Mouse (Mus musculus) CH12.LX (cell line): Measurements from ENCODE around the gene Opcml. TPM values are rescaled to one million over a fixed set of nuclear protein-coding genes. Genes with fewer than 3 reads are reported as not detected.

Source experiments
- DNase-seq: peaks from one replicate; pipeline ENCODE4 v3.0.0-alpha.2; 2013; ENCODE audit errors: extremely low read depth
- H3K27ac ChIP-seq: 2 replicates; pipeline ENCODE4 v1.5.1; 2012; ENCODE audit warnings: low read depth, mild to moderate bottlenecking, control low read depth, moderate library complexity; ENCODE audit not compliant: insufficient read depth
- H3K27me3 ChIP-seq: replicated peaks from 2 replicates; pipeline ENCODE3; 2012; ENCODE audit warnings: inconsistent platforms
- H3K36me3 ChIP-seq, 2 experiments: replicated peaks in 1 of 2; 2 replicates each; pipeline versions ENCODE3 to v1.6.1; 2012; ENCODE audit warnings: inconsistent platforms in 1 of 2, low read length in 1 of 2, mild to moderate bottlenecking in 1 of 2, mixed read lengths in 1 of 2, moderate library complexity in 1 of 2; ENCODE audit not compliant: control insufficient read depth in 1 of 2, insufficient read depth in 1 of 2
- H3K4me1 ChIP-seq, 2 experiments: 2 replicates each; pipeline ENCODE4 v1.6.1; 2012; ENCODE audit warnings: inconsistent platforms in 1 of 2, moderate library complexity in 1 of 2; ENCODE audit not compliant: insufficient read depth in 2 of 2, control insufficient read depth in 1 of 2
- H3K4me2 ChIP-seq: 2 replicates; pipeline ENCODE4 v1.6.1; 2012; ENCODE audit warnings: low read depth, mild to moderate bottlenecking, control low read depth; ENCODE audit not compliant: poor library complexity, insufficient read depth, severe bottlenecking
- H3K4me3 ChIP-seq, 3 experiments: fragments of 150-350 bp in 1 of 3; sonication (generic) in 1 of 3; replicated peaks in 1 of 3; 2 replicates each; pipeline versions ENCODE3 to v1.5.1; 2011 to 2012; ENCODE audit warnings: low read depth in 2 of 3, low read length in 2 of 3, mild to moderate bottlenecking in 2 of 3, moderate library complexity in 2 of 3, control low read depth in 1 of 3, improper control_type of control experiment in 1 of 3, inconsistent platforms in 1 of 3, mixed read lengths in 1 of 3; ENCODE audit not compliant: poor library complexity in 1 of 3
- H3K79me2 ChIP-seq: replicated peaks from 2 replicates; pipeline ENCODE4 v1.6.1; 2012; ENCODE audit warnings: mild to moderate bottlenecking, moderate library complexity; ENCODE audit not compliant: control insufficient read depth, poor library complexity, insufficient read depth, severe bottlenecking; ENCODE audit errors: extremely low read depth
- H3K9ac ChIP-seq: 2 replicates; pipeline ENCODE4 v1.6.1; 2012; ENCODE audit warnings: low read depth, mild to moderate bottlenecking, control low read depth, moderate library complexity; ENCODE audit not compliant: insufficient read depth
- H3K9me3 ChIP-seq: replicated peaks from 2 replicates; pipeline ENCODE3; 2012; ENCODE audit warnings: low read length, inconsistent platforms, mixed read lengths
- BHLHE40 ChIP-seq: IDR thresholded peaks from 2 replicates; pipeline ENCODE4 v1.6.1; 2011; ENCODE audit warnings: mild to moderate bottlenecking, low read depth, low read length, improper control_type of control experiment
- CTCF ChIP-seq, 2 experiments: IDR thresholded peaks in 1 of 2; conservative IDR thresholded peaks in 1 of 2; 2 replicates each; pipeline ENCODE4 v1.5.1; 2011 to 2012; ENCODE audit warnings: low read depth in 2 of 2, low read length in 2 of 2, improper control_type of control experiment in 1 of 2, inconsistent platforms in 1 of 2, mild to moderate bottlenecking in 1 of 2, moderate library complexity in 1 of 2
- E2F4 ChIP-seq: IDR thresholded peaks from 2 replicates; pipeline ENCODE4 v1.6.1; 2011; ENCODE audit warnings: low read depth, low read length, improper control_type of control experiment; ENCODE audit not compliant: insufficient replicate concordance
- ETS1 ChIP-seq: conservative IDR thresholded peaks from 2 replicates; pipeline ENCODE4 v1.6.1; 2012; ENCODE audit warnings: low read depth, mild to moderate bottlenecking, inconsistent platforms, low read length, improper control_type of control experiment, moderate library complexity
- GABPA ChIP-seq: IDR thresholded peaks from 2 replicates; pipeline ENCODE4 v1.6.1; 2012; ENCODE audit warnings: low read depth, low read length, improper control_type of control experiment, inconsistent platforms; ENCODE audit not compliant: insufficient replicate concordance
- IRF4 ChIP-seq: IDR thresholded peaks from 2 replicates; pipeline ENCODE4 v1.6.1; 2014; ENCODE audit warnings: low read depth, mild to moderate bottlenecking, inconsistent platforms, low read length, improper control_type of control experiment
- JUND ChIP-seq: conservative IDR thresholded peaks from 2 replicates; pipeline ENCODE4 v1.6.1; 2011; ENCODE audit warnings: low read depth, low read length, improper control_type of control experiment
- MAFK ChIP-seq: IDR thresholded peaks from 2 replicates; pipeline ENCODE4 v1.6.1; 2011; ENCODE audit warnings: low read length, improper control_type of control experiment; ENCODE audit not compliant: insufficient replicate concordance
- MAZ ChIP-seq: IDR thresholded peaks from 2 replicates; pipeline ENCODE4 v1.6.1; 2012; ENCODE audit warnings: low read depth, mild to moderate bottlenecking, inconsistent platforms, low read length, improper control_type of control experiment, moderate library complexity
- MXI1 ChIP-seq: IDR thresholded peaks from 2 replicates; pipeline ENCODE4 v1.6.1; 2011; ENCODE audit warnings: mild to moderate bottlenecking, low read depth, low read length, improper control_type of control experiment
- NELFE ChIP-seq: IDR thresholded peaks from 2 replicates; pipeline ENCODE4 v1.6.1; 2011; ENCODE audit warnings: low read depth, low read length, improper control_type of control experiment
- POLR2AphosphoS2 ChIP-seq: IDR thresholded peaks from 2 replicates; pipeline ENCODE4 v1.6.1; 2011; ENCODE audit warnings: low read depth, low read length, improper control_type of control experiment
- RCOR1 ChIP-seq: conservative IDR thresholded peaks from 2 replicates; pipeline ENCODE4 v1.6.1; 2012; ENCODE audit warnings: low read depth, mild to moderate bottlenecking, inconsistent platforms, low read length, improper control_type of control experiment
- SIN3A ChIP-seq: IDR thresholded peaks from 2 replicates; pipeline ENCODE4 v1.6.1; 2012; ENCODE audit warnings: low read length, improper control_type of control experiment, inconsistent platforms
- SMC3 ChIP-seq: IDR thresholded peaks from 2 replicates; pipeline ENCODE4 v1.6.1; 2011; ENCODE audit warnings: low read depth, low read length, improper control_type of control experiment
- TBP ChIP-seq: conservative IDR thresholded peaks from 2 replicates; pipeline ENCODE4 v1.6.1; 2011; ENCODE audit warnings: low read depth, low read length, improper control_type of control experiment
- TCF12 ChIP-seq: IDR thresholded peaks from 2 replicates; pipeline ENCODE4 v1.6.1; 2014; ENCODE audit warnings: low read depth, mild to moderate bottlenecking, inconsistent platforms, low read length, improper control_type of control experiment
- UBTF ChIP-seq: IDR thresholded peaks from 2 replicates; pipeline ENCODE4 v1.6.1; 2012; ENCODE audit warnings: low read depth, mild to moderate bottlenecking, inconsistent platforms, low read length, improper control_type of control experiment, moderate library complexity
- USF1 ChIP-seq: IDR thresholded peaks from 2 replicates; pipeline ENCODE4 v1.6.1; 2014; ENCODE audit warnings: low read depth, mild to moderate bottlenecking, inconsistent platforms, low read length, improper control_type of control experiment
- ZKSCAN1 ChIP-seq: IDR thresholded peaks from 2 replicates; pipeline ENCODE4 v1.6.1; 2012; ENCODE audit warnings: low read depth, inconsistent platforms, low read length, improper control_type of control experiment, borderline replicate concordance
- dilution Hi-C: fragments of 300-500 bp; cut with MboI; formaldehyde crosslinking; loops from 2 replicates; pipeline ENCODE4 v1.14.3; 2020; ENCODE audit warnings: low sequenced_read_pairs; ENCODE audit not compliant: extremely low pct_unique_long_range_greater_than_20kb, extremely low pct_ligation_motif_present
- in situ Hi-C: fragments of 300-500 bp; cut with MboI; formaldehyde crosslinking; loops from 3 replicates; pipeline ENCODE4 v1.14.3; 2019; ENCODE audit warnings: low sequenced_read_pairs, low pct_ligation_motif_present, low pct_unique_long_range_greater_than_20kb, mixed read lengths
- polyA plus RNA-seq: library from polyadenylated mRNA; unstranded; fragments of >175 nt; gene quantifications from 2 replicates; pipeline ENCODE4 v1.2.1, GENCODE M21; 2012; ENCODE audit warnings: low read depth; ENCODE audit not compliant: insufficient read length
- total RNA-seq, 2 experiments: library from RNA; depleted of rRNA; stranded (reverse); fragments of 300-350 nt in 1 of 2; fragments of >200 nt in 1 of 2; gene quantifications; 2 replicates each; pipeline ENCODE4 v1.2.3; 2012 to 2014

Opcml gene
- total and polyA plus RNA-seq, 3 experiments = 0.34 to 0.60 TPM; not detected in 1

DNA sequence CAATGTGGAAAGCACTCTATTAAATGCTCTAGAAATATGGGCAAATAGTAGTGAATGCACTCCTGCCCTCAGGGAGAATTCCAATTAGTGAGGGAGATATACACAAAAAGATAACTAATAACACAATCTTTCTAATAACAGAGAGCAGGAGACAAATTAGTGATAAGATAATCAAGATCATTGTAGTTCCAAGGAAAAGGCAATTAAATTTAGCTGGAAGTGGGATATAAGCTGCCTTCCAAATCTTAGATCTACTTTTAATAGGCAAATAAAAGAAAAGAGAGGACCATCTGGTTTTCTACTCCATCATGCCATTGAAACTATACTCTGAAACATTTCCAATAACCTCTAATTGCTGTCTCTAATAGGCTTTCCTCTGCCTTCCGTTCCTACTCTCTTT is 742.6 kb downstream of the Opcml start:
- in situ Hi-C loops (no loop called here), dilution Hi-C loops (no loop called here)
- Histone ChIP-seq H3K9ac (no peak overlapping the region), H3K4me3 (no peak overlapping the region), H3K9me3 (peaks cover 10% of the 10 kb centered on the region), H3K79me2 (no peaks in the 10 kb centered on the region), H3K36me3 (no peaks in the 10 kb centered on the region), H3K4me2 (no peak overlapping the region), H3K4me1 (no peaks in the 10 kb centered on the region), H3K27me3 (no peaks in the 10 kb centered on the region), H3K27ac (no peak overlapping the region)
- TF ChIP-seq TCF12 = no peak
- no peak for TF ChIP-seq ZKSCAN1
- TF ChIP-seq SIN3A = no peak
- TF ChIP-seq MAFK = no peak
- no peak for TF ChIP-seq MAZ
- TF ChIP-seq ETS1 = no peak
- TF ChIP-seq BHLHE40 = no peak
- TF ChIP-seq MXI1 = no peak
- no peak for TF ChIP-seq E2F4
- no peak for TF ChIP-seq NELFE
- TF ChIP-seq USF1 = no peak
- no peak for TF ChIP-seq IRF4
- no peak for TF ChIP-seq GABPA
- TF ChIP-seq, all 38 proteins: peak for 0
- DNase-seq = no peak

- no peak overlapping the region for H3K27ac ChIP-seq
- H3K9ac ChIP-seq = no peak overlapping the region
- H3K36me3 ChIP-seq = no peaks in the 10 kb centered on the region
- peaks cover 11% of the 10 kb centered on the region for H3K9me3 ChIP-seq
- TF ChIP-seq JUND (no peak), IRF4 (no peak), E2F4 (no peak), CTCF (conservative IDR thresholded peaks at IDR 0.05 in 1 of 2, IDR thresholded peaks at IDR 0.05 in 1 of 2; ENCODE audit: low read depth in 2 of 2, low read length in 2 of 2) (no peak)
- no peak for DNase-seq
- dilution Hi-C loops = no loop called here
- H3K27me3 ChIP-seq = no peaks in the 10 kb centered on the region
- H3K4me3 ChIP-seq = no peak overlapping the region
- no peaks in the 10 kb centered on the region for H3K4me1 ChIP-seq
- H3K79me2 ChIP-seq = no peaks in the 10 kb centered on the region
- in situ Hi-C loops = no loop called here
- H3K4me2 ChIP-seq = no peak overlapping the region
Observed at GRCm38 (mm10) chr9:28535006-28535405, 744.4 kb downstream of the Opcml start.

GRCm38 (mm10) chr9:28536637-28537036 is 746.1 kb downstream of the Opcml start:
- Histone ChIP-seq H3K27me3 (no peaks in the 10 kb centered on the region), H3K4me2 (no peak overlapping the region), H3K27ac (no peak overlapping the region), H3K79me2 (no peaks in the 10 kb centered on the region), H3K4me3 (no peak overlapping the region), H3K9me3 (peaks cover 13% of the 10 kb centered on the region), H3K4me1 (no peaks in the 10 kb centered on the region), H3K9ac (no peak overlapping the region), H3K36me3 (no peaks in the 10 kb centered on the region)
- dilution Hi-C loops (no loop called here), in situ Hi-C loops (no loop called here)
- no peak for DNase-seq
- TF ChIP-seq ZKSCAN1 (no peak), SMC3 (no peak), UBTF (no peak), POLR2AphosphoS2 (no peak), RCOR1 (no peak), TBP (no peak)
